Mouse (Mus musculus): Measurements from ENCODE around the gene Dut. TPM values are rescaled to one million over a fixed set of nuclear protein-coding genes. Genes with fewer than 3 reads are reported as not detected.
A peak's percentile ranks its signal among the peaks of the same experiment; 100 is the strongest.

Gene Dut
- polyA plus RNA-seq, 1 experiment from 2014 or later, result 40.5 TPM

DNA sequence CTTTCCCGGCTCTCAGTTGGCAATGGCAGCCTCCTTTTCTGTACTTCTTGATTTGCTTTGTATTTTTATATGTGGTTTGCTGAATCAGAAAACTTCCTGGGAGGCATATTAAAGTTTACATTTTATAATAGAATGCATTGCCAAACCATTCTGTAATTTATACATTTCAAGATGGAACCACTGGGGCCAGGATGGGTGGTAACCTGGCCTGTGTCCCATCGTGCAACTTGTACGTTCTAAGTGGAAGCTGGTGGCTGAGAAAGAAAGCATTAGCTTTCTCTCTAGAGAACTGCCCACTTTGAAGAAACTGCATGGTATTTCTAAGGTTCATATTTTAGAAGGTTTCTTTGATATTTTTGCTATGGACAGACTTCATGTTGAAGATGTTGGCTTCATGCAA, 48.5 kb downstream of the Dut start:
- H3K4me3 ChIP-seq (ENCODE audit: low read depth, low read length), result no peak overlapping the region
- no peak overlapping the region for H3K9ac ChIP-seq (replicated peaks; ENCODE audit: low read depth)
- 69% methylated on average over 3 of the region's 3 CpGs for WGBS
- H3K27ac ChIP-seq (ENCODE audit: low read length), result no peak overlapping the region
- no peaks in the 10 kb centered on the region for H3K9me3 ChIP-seq (ENCODE audit: low read length)
- H3K27me3 ChIP-seq (replicated peaks; ENCODE audit: insufficient read depth, low read length), result no peaks in the 10 kb centered on the region
- DNase-seq (ENCODE audit: low spot score) (no peak), ATAC-seq (no peak)
- no peaks in the 10 kb centered on the region for H3K36me3 ChIP-seq (ENCODE audit: insufficient read depth, low read length)
- no peak overlapping the region for H3K4me2 ChIP-seq (replicated peaks; ENCODE audit: low read depth, low read length)
- H3K4me1 ChIP-seq (ENCODE audit: insufficient read depth, low read depth, low read length), result no peaks in the 10 kb centered on the region
- TF ChIP-seq CTCF (IDR thresholded peaks at IDR 0.05) (no peak), EP300 (IDR thresholded peaks at IDR 0.05) (no peak)

GRCm38 (mm10) chr2:125298841-125299240, 51.9 kb downstream of the Dut start:
- Histone ChIP-seq H3K27ac (ENCODE audit: low read length) (no peak overlapping the region), H3K4me2 (replicated peaks; ENCODE audit: low read depth, low read length) (no peak overlapping the region), H3K27me3 (replicated peaks; ENCODE audit: insufficient read depth, low read length) (no peaks in the 10 kb centered on the region), H3K36me3 (ENCODE audit: insufficient read depth, low read length) (no peaks in the 10 kb centered on the region), H3K4me1 (ENCODE audit: insufficient read depth, low read depth, low read length) (no peaks in the 10 kb centered on the region), H3K4me3 (ENCODE audit: low read depth, low read length) (no peak overlapping the region), H3K9ac (replicated peaks; ENCODE audit: low read depth) (no peak overlapping the region), H3K9me3 (ENCODE audit: low read length) (no peaks in the 10 kb centered on the region)
- ATAC-seq (peak; percentile 45; the same call in 1 of the 2 replicates), DNase-seq (ENCODE audit: low spot score) (peak; percentile 72)
- TF ChIP-seq EP300 (IDR thresholded peaks at IDR 0.05) (0 out of 2 replicates have a peak, but pooled peaks have one; percentile 22), CTCF (IDR thresholded peaks at IDR 0.05) (no peak)
- WGBS, result 77% methylated on average over 1 of the region's 1 CpGs

GRCm38 (mm10) chr2:125301877-125302624, 55.1 kb downstream of the Dut start:
- no peaks in the 10 kb centered on the region for H3K36me3 ChIP-seq (ENCODE audit: insufficient read depth, low read length)
- 64% methylated on average over 9 of the region's 9 CpGs for WGBS
- ATAC-seq (no peak), DNase-seq (ENCODE audit: low spot score) (no peak)
- H3K4me3 ChIP-seq (ENCODE audit: low read depth, low read length), result no peak overlapping the region
- no peak overlapping the region for H3K9ac ChIP-seq (replicated peaks; ENCODE audit: low read depth)
- H3K4me1 ChIP-seq (ENCODE audit: insufficient read depth, low read depth, low read length), result no peaks in the 10 kb centered on the region
- no peak overlapping the region for H3K27ac ChIP-seq (ENCODE audit: low read length)
- no peak for TF ChIP-seq CTCF (IDR thresholded peaks at IDR 0.05)
- TF ChIP-seq EP300 (IDR thresholded peaks at IDR 0.05), result no peak
- H3K9me3 ChIP-seq (ENCODE audit: low read length), result no peaks in the 10 kb centered on the region
- no peak overlapping the region for H3K4me2 ChIP-seq (replicated peaks; ENCODE audit: low read depth, low read length)
- H3K27me3 ChIP-seq (replicated peaks; ENCODE audit: insufficient read depth, low read length), result no peaks in the 10 kb centered on the region

- no peak for TF ChIP-seq CTCF (IDR thresholded peaks at IDR 0.05)
- no peak for TF ChIP-seq EP300 (IDR thresholded peaks at IDR 0.05)
- Histone ChIP-seq H3K9ac (replicated peaks; ENCODE audit: low read depth) (no peak overlapping the region), H3K36me3 (ENCODE audit: insufficient read depth, low read length) (no peaks in the 10 kb centered on the region), H3K9me3 (ENCODE audit: low read length) (no peaks in the 10 kb centered on the region), H3K4me1 (ENCODE audit: insufficient read depth, low read depth, low read length) (no peaks in the 10 kb centered on the region), H3K27ac (ENCODE audit: low read length) (no peak overlapping the region), H3K4me3 (ENCODE audit: low read depth, low read length) (no peak overlapping the region), H3K4me2 (replicated peaks; ENCODE audit: low read depth, low read length) (no peak overlapping the region), H3K27me3 (replicated peaks; ENCODE audit: insufficient read depth, low read length) (no peaks in the 10 kb centered on the region)
- WGBS, result 55% methylated on average over 8 of the region's 8 CpGs
- DNase-seq (ENCODE audit: low spot score), result no peak
- no peak for ATAC-seq
These were observed 55.6 kb downstream of the Dut start for GRCm38 (mm10) chr2:125302625-125302924.

- no peaks in the 10 kb centered on the region for H3K27me3 ChIP-seq (replicated peaks; ENCODE audit: insufficient read depth, low read length)
- TF ChIP-seq CTCF (IDR thresholded peaks at IDR 0.05), result peak; percentile 72
- TF ChIP-seq EP300 (IDR thresholded peaks at IDR 0.05), result no peak
- 0 out of 2 replicates have a peak, but pooled peaks cover 5% of the 10 kb centered on the region for H3K36me3 ChIP-seq (ENCODE audit: insufficient read depth, low read length)
- no peak overlapping the region for H3K9ac ChIP-seq (replicated peaks; ENCODE audit: low read depth)
- H3K27ac ChIP-seq (ENCODE audit: low read length), result no peak overlapping the region
- WGBS, result 60% methylated on average over 5 of the region's 5 CpGs
- peak; percentile 32; the same call in 1 of the 2 replicates for ATAC-seq
- H3K9me3 ChIP-seq (ENCODE audit: low read length), result no peaks in the 10 kb centered on the region
- peak; percentile 48 for DNase-seq (ENCODE audit: low spot score)
- H3K4me3 ChIP-seq (ENCODE audit: low read depth, low read length), result no peak overlapping the region
- no peaks in the 10 kb centered on the region for H3K4me1 ChIP-seq (ENCODE audit: insufficient read depth, low read depth, low read length)
- no peak overlapping the region for H3K4me2 ChIP-seq (replicated peaks; ENCODE audit: low read depth, low read length)
These were observed 56.9 kb downstream of the Dut start for GRCm38 (mm10) chr2:125303764-125304384.

GRCm38 (mm10) chr2:125304746-125305145, 57.8 kb downstream of the Dut start:
- Histone ChIP-seq H3K4me3 (ENCODE audit: low read depth, low read length) (no peak overlapping the region), H3K4me2 (replicated peaks; ENCODE audit: low read depth, low read length) (no peak overlapping the region), H3K27ac (ENCODE audit: low read length) (no peak overlapping the region), H3K9me3 (ENCODE audit: low read length) (no peaks in the 10 kb centered on the region), H3K27me3 (replicated peaks; ENCODE audit: insufficient read depth, low read length) (no peaks in the 10 kb centered on the region), H3K9ac (replicated peaks; ENCODE audit: low read depth) (no peak overlapping the region), H3K4me1 (ENCODE audit: insufficient read depth, low read depth, low read length) (no peaks in the 10 kb centered on the region), H3K36me3 (ENCODE audit: insufficient read depth, low read length) (peaks cover 8% of the 10 kb centered on the region; the same call in 1 of the 2 replicates)
- DNase-seq (ENCODE audit: low spot score) (no peak), ATAC-seq (no peak)
- TF ChIP-seq EP300 (IDR thresholded peaks at IDR 0.05), result no peak
- TF ChIP-seq CTCF (IDR thresholded peaks at IDR 0.05), result no peak
- 68% methylated on average over 3 of the region's 3 CpGs for WGBS
